Mouse (Mus musculus) frontal cortex, adult (tissue): ENCODE results near the gene Gtpbp6.
"Not testable (repeated sequence)": the region's sequence is repeated elsewhere in the genome, so short reads cannot be mapped to it uniquely, and the experiment has no call there.

ENCODE experiments used
- ATAC-seq: cut with Nextera tagmentation; 2 replicates; pipeline ENCODE4 v1.9.2; 2017; ENCODE audit warnings: mild to moderate bottlenecking, moderate library complexity, mixed read lengths; ENCODE audit not compliant: low TSS enrichment

The Gtpbp6 gene

DNA sequence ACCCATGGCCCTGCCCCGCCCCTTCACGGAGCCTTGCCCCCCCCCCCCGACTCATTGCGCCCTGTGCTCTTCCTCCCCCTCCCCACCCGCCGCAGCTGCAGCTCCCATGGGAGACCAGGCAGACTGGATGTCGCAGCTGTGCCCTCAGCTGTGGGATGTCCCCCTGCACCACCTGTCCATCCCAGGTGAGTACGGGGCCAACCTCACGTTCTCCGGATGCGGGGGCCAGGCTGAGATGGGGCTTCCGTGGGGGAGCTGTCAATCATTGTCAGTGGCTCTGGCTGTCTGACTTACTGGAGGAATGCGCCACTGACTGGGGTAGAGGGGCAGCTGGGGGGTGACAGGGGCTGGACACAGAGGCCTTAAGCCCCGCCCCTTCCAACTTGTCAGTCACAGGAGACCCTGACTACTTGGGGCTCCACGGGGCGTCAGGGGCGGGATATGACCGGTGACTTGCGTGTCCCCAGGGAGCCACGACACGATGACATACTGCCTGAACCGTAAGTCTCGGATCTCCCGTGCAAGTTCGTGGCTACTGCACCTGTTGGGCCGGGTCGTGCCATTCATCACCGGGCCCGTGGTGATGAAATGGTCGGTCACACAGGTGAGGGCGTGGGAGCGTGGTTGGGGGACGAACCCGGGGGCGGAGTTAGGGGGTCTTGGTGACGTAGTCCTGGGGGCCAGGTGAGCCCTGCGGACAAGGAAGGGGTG, 6.9 kb downstream of the Gtpbp6 start:
- no peak for ATAC-seq

- no peak for ATAC-seq
These were observed 8.1 kb downstream of the Gtpbp6 start, which contains the start of gene Plcxd1 for GRCm38 (mm10) chr5:110099656-110100580. Plcxd1 (plus strand) TSS chr5:110099969.

- no peak for ATAC-seq
These were observed 9.0 kb downstream of the Gtpbp6 start for GRCm38 (mm10) chr5:110098991-110099477.

GRCm38 (mm10) chr5:110094847-110095213, 13.2 kb downstream of the Gtpbp6 start:
- ATAC-seq: no peak

DNA sequence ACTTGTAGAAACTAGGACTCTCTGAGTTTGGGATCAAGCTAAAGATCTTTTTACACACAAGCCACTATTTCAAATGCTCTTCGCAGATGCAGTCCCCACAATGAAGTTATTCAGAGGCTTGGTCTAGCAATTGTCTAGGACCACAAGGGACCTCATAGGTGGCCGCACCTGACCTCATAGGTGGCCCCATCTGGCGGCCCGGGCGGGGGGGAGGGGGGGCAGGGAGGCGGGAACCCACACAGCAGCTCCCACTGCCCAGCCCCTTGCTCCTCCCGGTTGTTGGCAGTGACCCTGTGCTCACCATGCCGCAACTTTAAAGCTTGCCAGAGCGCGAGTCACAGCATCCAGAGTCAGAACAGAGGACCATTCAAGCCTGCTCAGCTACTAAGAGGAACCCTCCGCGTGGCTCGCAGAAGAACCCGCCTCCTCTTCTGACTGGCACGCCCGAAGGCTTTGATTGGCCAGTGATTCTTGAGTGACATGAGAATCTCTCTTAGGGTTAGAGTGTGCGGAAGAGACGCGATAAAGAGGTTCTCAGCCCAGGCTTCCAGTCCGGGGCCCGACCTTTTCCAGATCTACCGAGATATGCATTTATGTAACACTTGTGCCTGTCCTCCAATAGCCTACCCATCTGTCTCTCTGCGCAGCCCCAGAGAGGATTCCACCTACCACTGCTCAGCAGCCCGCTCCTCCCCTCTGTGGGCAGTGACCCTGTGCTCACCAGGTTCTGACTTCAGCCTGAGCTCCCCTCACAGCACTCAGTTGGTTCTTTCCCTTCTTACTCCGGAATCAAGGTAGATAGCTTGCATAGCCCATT, 13.8 kb downstream of the Gtpbp6 start, which contains the start of gene Gm35315:
TSS of gene Gm35315 (minus strand) at position 391 of the 817 bp plus-strand sequence.
- peak; percentile 99 for ATAC-seq

DNA sequence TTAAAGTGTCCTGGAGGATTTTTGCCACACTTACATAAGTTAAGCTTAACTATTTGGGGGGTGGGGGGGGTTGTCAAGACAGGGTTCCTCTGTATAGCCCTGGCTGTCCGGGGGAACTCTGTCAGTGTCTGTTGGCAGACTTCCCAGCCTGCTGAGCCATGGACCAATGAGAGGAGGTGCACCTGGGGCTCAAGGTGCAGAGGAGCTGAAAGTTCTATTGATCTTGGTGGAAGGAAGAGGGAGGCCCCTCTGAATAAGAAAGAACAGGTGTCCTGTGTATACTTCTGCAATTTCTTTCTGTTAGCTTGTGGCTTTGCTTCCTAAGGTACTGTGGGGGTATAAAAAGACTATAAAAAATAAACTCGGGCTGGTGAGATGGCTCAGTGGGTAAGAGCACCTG, 16.5 kb downstream of the Gtpbp6 start:
- no peak for ATAC-seq

DNA sequence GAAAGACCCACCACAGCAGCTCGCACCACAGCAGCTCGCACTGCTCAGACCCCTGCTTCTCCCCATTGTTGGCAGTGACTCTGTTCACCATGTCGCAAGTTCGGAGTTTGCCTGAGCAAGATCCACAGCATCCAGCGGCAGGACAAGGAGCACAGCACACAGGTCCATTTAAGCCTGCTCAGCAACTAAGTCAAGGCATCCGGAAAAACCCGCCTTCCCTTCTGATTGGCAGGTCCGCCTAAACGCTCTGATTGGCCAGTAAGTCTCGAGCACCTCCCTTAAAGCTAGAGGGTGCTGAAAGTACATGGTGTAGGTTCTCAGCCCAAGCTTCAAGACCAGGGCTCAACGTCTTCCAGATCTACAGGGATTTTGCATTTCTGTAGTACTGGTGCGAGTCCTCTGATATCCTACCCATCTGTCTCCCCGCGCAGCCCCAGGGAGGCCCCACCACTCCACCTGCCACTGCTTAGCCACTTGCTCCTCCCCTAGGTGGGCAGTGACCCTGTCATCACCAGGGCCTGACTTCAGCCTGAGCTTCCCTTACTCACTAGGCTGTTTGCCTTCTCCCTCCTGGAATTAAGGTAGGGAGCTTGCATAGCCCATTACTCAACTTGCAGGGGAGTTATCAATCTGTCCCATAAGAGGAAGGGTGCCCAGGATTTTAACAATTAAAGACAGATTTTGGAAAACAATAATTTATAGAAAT, 21.7 kb downstream of the Gtpbp6 start:
- ATAC-seq: no peak

- no peak for ATAC-seq
These were observed 25.0 kb downstream of the Gtpbp6 start for GRCm38 (mm10) chr5:110082961-110083360.

- ATAC-seq: not testable (repeated sequence)
These were observed 35.6 kb downstream of the Gtpbp6 start, which contains the start of gene Gm17655 for GRCm38 (mm10) chr5:110072413-110072812. Gm17655 (minus strand) TSS chr5:110072513.

DNA sequence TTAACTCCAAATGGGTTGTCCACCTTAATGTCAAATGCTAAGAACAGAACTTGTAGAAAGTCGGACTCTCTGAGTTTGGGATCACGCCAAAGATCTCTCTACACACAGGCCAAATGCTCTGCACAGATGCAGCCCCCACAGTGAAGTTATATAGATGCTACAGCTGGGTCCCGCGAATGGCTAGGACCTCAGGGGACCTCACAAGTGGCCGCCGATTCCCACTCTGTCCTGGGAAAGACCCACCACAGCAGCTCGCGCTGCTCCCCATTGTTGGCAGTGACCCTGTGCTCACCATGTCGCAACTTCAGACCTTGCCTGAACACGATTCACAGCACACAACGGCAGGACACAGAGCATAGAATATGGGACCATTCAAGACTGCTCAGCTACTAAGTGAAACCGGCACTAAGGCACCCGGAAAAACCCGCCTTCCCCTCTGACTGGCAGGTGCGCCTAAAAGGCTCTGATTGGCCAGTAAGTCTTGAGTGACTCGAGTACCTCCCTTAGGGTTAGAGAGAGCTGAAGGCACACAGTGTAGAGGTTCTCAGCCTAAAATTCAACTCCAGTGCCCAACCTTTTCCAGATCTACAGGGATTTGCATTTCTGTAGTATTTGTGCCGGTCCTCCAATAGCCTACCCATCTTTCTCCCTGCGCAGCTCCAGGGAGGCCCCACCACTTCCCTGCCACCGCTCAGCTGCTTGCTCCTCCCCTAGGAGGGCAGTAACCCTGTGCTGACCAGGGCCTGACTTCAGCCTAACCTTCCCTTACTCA, 50.2 kb downstream of the Gtpbp6 start:
- peak; percentile 99 for ATAC-seq
